9 mouse cellular contexts compared by ENCODE assay signal in genomic region chr2:74964360-74964759, GRCm38 (mm10).
DNase-seq lines count a peak whose midpoint lies in the region; ATAC-seq and TF ChIP-seq lines count a peak whose summit lies in the region.
"Had no signal": no experiment of that assay in that cellular context is flagged by ENCODE, and none has a peak within 500 bp of the region (broad histone marks: within the 10 kb centered on the region; RNA-seq: fewer than 3 reads in every experiment).

No protein-coding gene starts in this region.

- peaks cover 5% of the 10 kb centered on the region; the same call in 1 of the 2 replicates for H3K27me3 ChIP-seq in embryonic facial prominence, embryonic 14.5 days (replicated peaks; ENCODE audit: control insufficient read depth, insufficient read depth, low read length)
- H3K27me3 ChIP-seq in heart, embryonic 10.5 days (ENCODE audit: insufficient read depth, poor library complexity, severe bottlenecking) = peaks cover 29% of the 10 kb centered on the region
- H3K27me3 ChIP-seq in kidney, embryonic 16.5 days (ENCODE audit: insufficient read depth, low read length) = no peaks in the 10 kb centered on the region
- peaks cover 13% of the 10 kb centered on the region for H3K27me3 ChIP-seq in liver, embryonic 11.5 days (replicated peaks; ENCODE audit: control insufficient read depth, insufficient read depth, low read length)
- H3K27me3 ChIP-seq in neural tube, embryonic 13.5 days = no peaks in the 10 kb centered on the region
- no peaks in the 10 kb centered on the region for H3K27me3 ChIP-seq in testis, adult 2 months (ENCODE audit: control insufficient read depth, insufficient read depth, low read length)

- no peak for TF ChIP-seq POLR2A in testis, adult 2 months (IDR thresholded peaks at IDR 0.05; ENCODE audit: control insufficient read depth, low read depth, low read length)

- WGBS in embryonic facial prominence, embryonic 14.5 days = under 1% methylated on average over 6 of the region's 6 CpGs
- 2% methylated on average over 6 of the region's 6 CpGs for WGBS in heart, embryonic 10.5 days
- WGBS in kidney, embryonic 16.5 days = under 1% methylated on average over 6 of the region's 6 CpGs
- under 1% methylated on average over 6 of the region's 6 CpGs for WGBS in liver, embryonic 11.5 days
- 0% methylated on average over 6 of the region's 6 CpGs for WGBS in neural tube, embryonic 13.5 days

- no peak overlapping the region for H3K9ac ChIP-seq in embryonic facial prominence, embryonic 14.5 days (ENCODE audit: low read depth, low read length)
- H3K9ac ChIP-seq in kidney, embryonic 16.5 days (replicated peaks; ENCODE audit: low read length) = no peak overlapping the region
- H3K9ac ChIP-seq in liver, embryonic 11.5 days (ENCODE audit: low read depth, low read length) = no peak overlapping the region
- no peak overlapping the region for H3K9ac ChIP-seq in neural tube, embryonic 13.5 days
- H3K9ac ChIP-seq: embryonic facial prominence, embryonic 15.5 days had no signal

- peaks cover 7% of the 10 kb centered on the region for H3K4me1 ChIP-seq in embryonic facial prominence, embryonic 14.5 days (ENCODE audit: control insufficient read depth, insufficient read depth, low read length)
- 0 out of 2 replicates have a peak, but pooled peaks cover 9% of the 10 kb centered on the region for H3K4me1 ChIP-seq in heart, embryonic 10.5 days
- H3K4me1 ChIP-seq in kidney, embryonic 16.5 days (ENCODE audit: insufficient read depth, low read length) = peaks cover 14% of the 10 kb centered on the region
- no peaks in the 10 kb centered on the region for H3K4me1 ChIP-seq in liver, embryonic 11.5 days (replicated peaks; ENCODE audit: control insufficient read depth, insufficient read depth, low read length)
- peaks cover 28% of the 10 kb centered on the region for H3K4me1 ChIP-seq in neural tube, embryonic 13.5 days (replicated peaks)
- peaks cover 10% of the 10 kb centered on the region for H3K4me1 ChIP-seq in testis, adult 2 months (ENCODE audit: control insufficient read depth, insufficient read depth, low read length)

- DNase-seq in CD4-positive helper T cell, adult 2 months (ENCODE audit: low read depth, low spot score) = peak; percentile 58
- DNase-seq in adrenal gland, postnatal 4 days (ENCODE audit: low spot score in 2 of 2) = peak; percentile 58 to 64
- peak; percentile 92 for DNase-seq in embryonic facial prominence, embryonic 14.5 days (ENCODE audit: low spot score)
- peak; percentile 82 for DNase-seq in heart, embryonic 10.5 days (ENCODE audit: low spot score)
- DNase-seq in liver, embryonic 11.5 days (ENCODE audit: low spot score) = peak; percentile 65

- H3K9me3 ChIP-seq in embryonic facial prominence, embryonic 14.5 days (ENCODE audit: control insufficient read depth, low read length) = no peaks in the 10 kb centered on the region
- no peaks in the 10 kb centered on the region for H3K9me3 ChIP-seq in heart, embryonic 10.5 days
- no peaks in the 10 kb centered on the region for H3K9me3 ChIP-seq in kidney, embryonic 16.5 days (ENCODE audit: low read length)
- no peaks in the 10 kb centered on the region for H3K9me3 ChIP-seq in liver, embryonic 11.5 days (ENCODE audit: control insufficient read depth, low read length)
- H3K9me3 ChIP-seq in neural tube, embryonic 13.5 days = no peaks in the 10 kb centered on the region
- H3K9me3 ChIP-seq: embryonic facial prominence, embryonic 15.5 days had no signal

- ATAC-seq in embryonic facial prominence, embryonic 14.5 days (ENCODE audit: low read depth) = peak; percentile 78
- peak; percentile 81; the same call in 1 of the 2 replicates for ATAC-seq in kidney, embryonic 16.5 days (ENCODE audit: low FRiP score, low TSS enrichment)
- ATAC-seq in liver, embryonic 11.5 days (replicated peaks; ENCODE audit: low FRiP score) = no peak
- ATAC-seq in neural tube, embryonic 13.5 days (ENCODE audit: low read depth) = peak; percentile 73; the same call in 1 of the 2 replicates

- TF ChIP-seq CTCF in testis, adult 2 months (IDR thresholded peaks at IDR 0.05; ENCODE audit: control insufficient read depth, insufficient read depth, insufficient replicate concordance, low read depth, low read length) = peak; percentile 85; the same call in 1 of the 2 replicates

- H3K27ac ChIP-seq in embryonic facial prominence, embryonic 14.5 days (replicated peaks; ENCODE audit: low read depth, low read length) = no peak overlapping the region
- H3K27ac ChIP-seq in heart, embryonic 10.5 days = no peak overlapping the region
- H3K27ac ChIP-seq in kidney, embryonic 16.5 days (ENCODE audit: low read length) = no peak overlapping the region
- no peak overlapping the region for H3K27ac ChIP-seq in liver, embryonic 11.5 days (ENCODE audit: low read depth, low read length)
- H3K27ac ChIP-seq in neural tube, embryonic 13.5 days (replicated peaks) = 0 out of 2 replicates have a peak overlapping the region, but pooled peaks have one; percentile 47
- H3K27ac ChIP-seq in testis, adult 2 months (ENCODE audit: control insufficient read depth, insufficient read depth, low read depth, low read length) = no peak overlapping the region
- H3K27ac ChIP-seq: embryonic facial prominence, embryonic 15.5 days had no signal

- H3K4me3 ChIP-seq in embryonic facial prominence, embryonic 14.5 days (ENCODE audit: low read depth, low read length) = no peak overlapping the region
- no peak overlapping the region for H3K4me3 ChIP-seq in heart, embryonic 10.5 days
- no peak overlapping the region for H3K4me3 ChIP-seq in kidney, embryonic 16.5 days (ENCODE audit: low read length)
- H3K4me3 ChIP-seq in liver, embryonic 11.5 days (ENCODE audit: low read depth, low read length) = no peak overlapping the region
- H3K4me3 ChIP-seq in neural tube, embryonic 13.5 days = no peak overlapping the region
- H3K4me3 ChIP-seq in testis, adult 2 months (ENCODE audit: control insufficient read depth, low read depth, low read length) = no peak overlapping the region
- H3K4me3 ChIP-seq: embryonic facial prominence, embryonic 15.5 days had no signal

- H3K36me3 ChIP-seq in embryonic facial prominence, embryonic 14.5 days (ENCODE audit: control insufficient read depth, insufficient read depth, low read length) = no peaks in the 10 kb centered on the region
- no peaks in the 10 kb centered on the region for H3K36me3 ChIP-seq in heart, embryonic 10.5 days
- no peaks in the 10 kb centered on the region for H3K36me3 ChIP-seq in kidney, embryonic 16.5 days (ENCODE audit: insufficient read depth, low read length)
- H3K36me3 ChIP-seq in liver, embryonic 11.5 days (ENCODE audit: control insufficient read depth, insufficient read depth, low read length) = no peaks in the 10 kb centered on the region
- no peaks in the 10 kb centered on the region for H3K36me3 ChIP-seq in neural tube, embryonic 13.5 days
- H3K36me3 ChIP-seq in testis, adult 2 months (ENCODE audit: control insufficient read depth, insufficient read depth, low read length) = no peaks in the 10 kb centered on the region
- H3K36me3 ChIP-seq: embryonic facial prominence, embryonic 15.5 days had no signal

- no peak overlapping the region for H3K4me2 ChIP-seq in embryonic facial prominence, embryonic 14.5 days (ENCODE audit: low read depth, low read length)
- H3K4me2 ChIP-seq in kidney, embryonic 16.5 days (replicated peaks; ENCODE audit: low read depth, low read length) = no peak overlapping the region
- H3K4me2 ChIP-seq in liver, embryonic 11.5 days = no peak overlapping the region
- H3K4me2 ChIP-seq in neural tube, embryonic 13.5 days = 0 out of 2 replicates have a peak overlapping the region, but pooled peaks have one; percentile 26
- H3K4me2 ChIP-seq: embryonic facial prominence, embryonic 15.5 days had no signal
